Comparison of ENCODE assay signal across 11 mouse cellular contexts in the genomic region with DNA sequence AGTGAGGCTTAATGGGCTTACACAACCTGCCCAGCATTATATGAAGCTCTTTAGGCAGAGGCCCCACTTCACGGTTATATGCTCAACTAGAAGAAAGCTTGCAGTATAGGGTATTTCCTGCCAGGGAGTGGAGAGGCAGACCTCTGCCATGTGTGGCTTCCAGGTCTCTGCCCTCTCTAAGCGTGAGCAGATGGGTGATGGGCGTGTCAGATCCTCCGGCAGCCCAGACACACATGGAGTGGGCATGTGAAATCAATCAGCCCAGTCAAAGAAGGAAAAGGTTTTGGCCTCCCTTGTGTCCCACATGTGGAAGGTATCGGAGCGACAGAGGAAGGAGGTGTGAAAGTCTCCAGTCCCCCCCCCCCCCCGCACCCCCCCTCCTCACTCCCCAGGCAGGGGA.
A peak's percentile ranks its signal among the peaks of the same experiment; 100 is the strongest.
DNase-seq lines count a peak whose midpoint lies in the region; ATAC-seq and TF ChIP-seq lines count a peak whose summit lies in the region.
"Had no signal": no experiment of that assay in that cellular context is flagged by ENCODE, and none has a peak within 500 bp of the region (broad histone marks: within the 10 kb centered on the region; RNA-seq: fewer than 3 reads in every experiment).

No protein-coding gene starts in this region.

- peak; percentile 14 for DNase-seq in midbrain, embryonic 10.5 days (ENCODE audit: low spot score)
- no peak for DNase-seq in midbrain, embryonic 14.5 days
- DNase-seq in embryonic facial prominence, embryonic 10.5 days (ENCODE audit: low spot score), result peak; percentile 81
- DNase-seq in limb, embryonic 14.5 days (ENCODE audit: low spot score), result peak; percentile 38
- peak; percentile 60 for DNase-seq in thymus, postnatal 4 days
- no peak for DNase-seq in left cerebral cortex, postnatal 10 days (ENCODE audit: extremely low spot score in 1 of 2, low spot score in 2 of 2)
- DNase-seq: kidney, adult 2 months; layer of hippocampus, postnatal 36 days; lung, postnatal 10 days had no signal

- intact Hi-C loops in left cerebral cortex, postnatal 10 days (cut with DNase I), result no loop called here

- H3K27ac ChIP-seq in midbrain, embryonic 10.5 days (replicated peaks), result no peak overlapping the region
- no peak overlapping the region for H3K27ac ChIP-seq in midbrain, embryonic 14.5 days (replicated peaks; ENCODE audit: low read depth, low read length)
- no peak overlapping the region for H3K27ac ChIP-seq in embryonic facial prominence, embryonic 10.5 days (replicated peaks)
- H3K27ac ChIP-seq in limb, embryonic 14.5 days (replicated peaks; ENCODE audit: low read depth, low read length), result no peak overlapping the region
- no peak overlapping the region for H3K27ac ChIP-seq in liver, embryonic 12.5 days

- no peak overlapping the region for H3K9ac ChIP-seq in midbrain, embryonic 14.5 days (replicated peaks; ENCODE audit: low read length)
- no peak overlapping the region for H3K9ac ChIP-seq in limb, embryonic 14.5 days (ENCODE audit: low read depth, low read length, severe bottlenecking)
- no peak overlapping the region for H3K9ac ChIP-seq in liver, embryonic 12.5 days

- TF ChIP-seq POLR2A in limb, embryonic 14.5 days (IDR thresholded peaks at IDR 0.05; ENCODE audit: borderline replicate concordance, extremely low read depth, insufficient read depth, insufficient read length), result no peak

- no peak overlapping the region for H3K4me2 ChIP-seq in midbrain, embryonic 14.5 days (ENCODE audit: low read length)
- no peak overlapping the region for H3K4me2 ChIP-seq in limb, embryonic 14.5 days (replicated peaks; ENCODE audit: low read depth, low read length, severe bottlenecking)
- no peak overlapping the region for H3K4me2 ChIP-seq in liver, embryonic 12.5 days

- H3K9me3 ChIP-seq in midbrain, embryonic 10.5 days (replicated peaks), result no peaks in the 10 kb centered on the region
- H3K9me3 ChIP-seq in midbrain, embryonic 14.5 days (ENCODE audit: control insufficient read depth, low read length), result no peaks in the 10 kb centered on the region
- no peaks in the 10 kb centered on the region for H3K9me3 ChIP-seq in embryonic facial prominence, embryonic 10.5 days
- H3K9me3 ChIP-seq in limb, embryonic 14.5 days (ENCODE audit: control insufficient read depth, low read length), result no peaks in the 10 kb centered on the region
- H3K9me3 ChIP-seq in liver, embryonic 12.5 days (replicated peaks), result no peaks in the 10 kb centered on the region

- 73% methylated on average over 7 of the region's 7 CpGs for WGBS in midbrain, embryonic 10.5 days
- WGBS in midbrain, embryonic 14.5 days, result 69% methylated on average over 7 of the region's 7 CpGs
- 38% methylated on average over 7 of the region's 7 CpGs for WGBS in embryonic facial prominence, embryonic 10.5 days
- 24% methylated on average over 7 of the region's 7 CpGs for WGBS in limb, embryonic 14.5 days
- WGBS in liver, embryonic 12.5 days (ENCODE audit: insufficient replicate concordance), result 52% methylated on average over 5 of the region's 7 CpGs

- H3K27me3 ChIP-seq in midbrain, embryonic 10.5 days (ENCODE audit: low read depth, poor library complexity, severe bottlenecking), result no peaks in the 10 kb centered on the region
- no peaks in the 10 kb centered on the region for H3K27me3 ChIP-seq in midbrain, embryonic 14.5 days (ENCODE audit: control insufficient read depth, insufficient read depth, low read length)
- peaks cover 15% of the 10 kb centered on the region for H3K27me3 ChIP-seq in embryonic facial prominence, embryonic 10.5 days (replicated peaks; ENCODE audit: low read depth, poor library complexity, severe bottlenecking)
- H3K27me3 ChIP-seq in limb, embryonic 14.5 days (ENCODE audit: control insufficient read depth, insufficient read depth, low read length), result no peaks in the 10 kb centered on the region; the same call in 1 of the 2 replicates
- peaks cover 20% of the 10 kb centered on the region for H3K27me3 ChIP-seq in liver, embryonic 12.5 days (replicated peaks)

- no peaks in the 10 kb centered on the region for H3K4me1 ChIP-seq in midbrain, embryonic 10.5 days
- H3K4me1 ChIP-seq in midbrain, embryonic 14.5 days (ENCODE audit: control insufficient read depth, insufficient read depth, low read length), result no peaks in the 10 kb centered on the region
- peaks cover 22% of the 10 kb centered on the region for H3K4me1 ChIP-seq in embryonic facial prominence, embryonic 10.5 days
- H3K4me1 ChIP-seq in limb, embryonic 14.5 days (ENCODE audit: control insufficient read depth, insufficient read depth, low read length), result peaks cover 18% of the 10 kb centered on the region
- H3K4me1 ChIP-seq in liver, embryonic 12.5 days, result no peaks in the 10 kb centered on the region

- no peak overlapping the region for H3K4me3 ChIP-seq in midbrain, embryonic 10.5 days
- no peak overlapping the region for H3K4me3 ChIP-seq in midbrain, embryonic 14.5 days (replicated peaks; ENCODE audit: low read depth, low read length)
- no peak overlapping the region for H3K4me3 ChIP-seq in embryonic facial prominence, embryonic 10.5 days
- no peak overlapping the region for H3K4me3 ChIP-seq in limb, embryonic 14.5 days (replicated peaks; ENCODE audit: low read length)
- no peak overlapping the region for H3K4me3 ChIP-seq in liver, embryonic 12.5 days
- H3K4me3 ChIP-seq: erythroblast, embryonic 14.5 days had no signal

- H3K36me3 ChIP-seq in midbrain, embryonic 10.5 days, result no peaks in the 10 kb centered on the region
- H3K36me3 ChIP-seq in midbrain, embryonic 14.5 days (ENCODE audit: control insufficient read depth, insufficient read depth, low read length), result no peaks in the 10 kb centered on the region
- H3K36me3 ChIP-seq in embryonic facial prominence, embryonic 10.5 days (replicated peaks), result no peaks in the 10 kb centered on the region
- no peaks in the 10 kb centered on the region for H3K36me3 ChIP-seq in limb, embryonic 14.5 days (ENCODE audit: control insufficient read depth, insufficient read depth, low read length)
- no peaks in the 10 kb centered on the region for H3K36me3 ChIP-seq in liver, embryonic 12.5 days

- no peak for ATAC-seq in midbrain, embryonic 14.5 days (ENCODE audit: low FRiP score, low TSS enrichment)
- peak; percentile 57 for ATAC-seq in limb, embryonic 14.5 days (ENCODE audit: low FRiP score, low read depth)
- no peak for ATAC-seq in liver, embryonic 12.5 days

Comparison
In these comparisons a context has a peak if more than half of its experiments do, and no peak if none do; other contexts are left out.
1. DNase-seq: peak in midbrain, embryonic 10.5 days (single experiment), embryonic facial prominence, embryonic 10.5 days (single experiment), limb, embryonic 14.5 days (single experiment) and thymus, postnatal 4 days (single experiment); none in midbrain, embryonic 14.5 days (single experiment) and left cerebral cortex, postnatal 10 days (0 of 2).